Comparison of ENCODE assay signal across 7 mouse cellular contexts in genomic region chr12:16342030-16342429, GRCm38 (mm10).
DNase-seq lines count a peak whose midpoint lies in the region; ATAC-seq and TF ChIP-seq lines count a peak whose summit lies in the region.
"Not testable (repeated sequence)": the region's sequence is repeated elsewhere in the genome, so short reads cannot be mapped to it uniquely, and the experiment has no call there.

No protein-coding gene starts in this region.

- H3K4me2 ChIP-seq in liver, postnatal 0 days (ENCODE audit: low read depth, low read length) = not testable (repeated sequence)

- not testable (repeated sequence) for TF ChIP-seq EP300 in ES-Bruce4 (IDR thresholded peaks at IDR 0.05; ENCODE audit: insufficient read depth, low read depth, low read length); liver, postnatal 0 days (IDR thresholded peaks at IDR 0.05; ENCODE audit: low read depth)

- not testable (repeated sequence) for TF ChIP-seq POLR2A in ES-Bruce4 (IDR thresholded peaks at IDR 0.05; ENCODE audit: insufficient read depth, low read length); spleen, adult 2 months (IDR thresholded peaks at IDR 0.05; ENCODE audit: low read depth, low read length)

- H3K27ac ChIP-seq in ES-Bruce4 (ENCODE audit: insufficient read depth, low read length); liver, postnatal 0 days (ENCODE audit: low read depth); spleen, adult 2 months (ENCODE audit: insufficient read depth, low read length): not testable (repeated sequence)

- not testable (repeated sequence) for H3K27me3 ChIP-seq in ES-Bruce4 (ENCODE audit: control insufficient read depth, insufficient read depth, low read length, poor library complexity, severe bottlenecking); liver, postnatal 0 days (ENCODE audit: insufficient read depth, low read length); spleen, adult 2 months (ENCODE audit: control insufficient read depth, insufficient read depth, low read length)

- H3K36me3 ChIP-seq in ES-Bruce4 (ENCODE audit: control insufficient read depth, insufficient read depth, low read length, poor library complexity, severe bottlenecking); liver, postnatal 0 days (replicated peaks; ENCODE audit: insufficient read depth, low read length); spleen, adult 2 months (ENCODE audit: control insufficient read depth, insufficient read depth, low read length): not testable (repeated sequence)

- not testable (repeated sequence) for H3K4me3 ChIP-seq in ES-Bruce4 (ENCODE audit: low read depth, low read length); liver, postnatal 0 days (ENCODE audit: low read depth, low read length); spleen, adult 2 months (ENCODE audit: extremely low read depth, insufficient read depth, insufficient read length)

- not testable (repeated sequence) for H3K9me3 ChIP-seq in ES-Bruce4 (replicated peaks; ENCODE audit: control insufficient read depth, insufficient read depth, low read length, poor library complexity, severe bottlenecking); liver, postnatal 0 days (ENCODE audit: low read length)

- DNase-seq in B cell, adult 2 months = peak; percentile 32 to 35
- DNase-seq in WW6 (ENCODE audit: low read depth, low spot score) = peak; percentile 18
- peak; percentile 42 for DNase-seq in heart, adult 11 months
- DNase-seq in liver, postnatal 0 days; spleen, adult 2 months (ENCODE audit: low read depth in 1 of 2, low spot score in 2 of 2): not testable (repeated sequence)
- peak; percentile 3 for DNase-seq in thymus, postnatal 0 days (ENCODE audit: low spot score)

- TF ChIP-seq CTCF in ES-Bruce4 (IDR thresholded peaks at IDR 0.05; ENCODE audit: low read depth, low read length) = peak; percentile 63
- peak; percentile 9; the same call in 1 of the 2 replicates for TF ChIP-seq CTCF in liver, postnatal 0 days (IDR thresholded peaks at IDR 0.05; ENCODE audit: low read depth)
- TF ChIP-seq CTCF in spleen, adult 2 months (IDR thresholded peaks at IDR 0.05; ENCODE audit: extremely low read depth, insufficient read depth, insufficient read length, insufficient replicate concordance) = peak; percentile 9; the same call in 1 of the 2 replicates

- 40% methylated on average over 2 of the region's 2 CpGs for WGBS in liver, postnatal 0 days (ENCODE audit: insufficient replicate concordance)
- 56% methylated on average over 2 of the region's 2 CpGs for WGBS in spleen, adult 2 months

- not testable (repeated sequence) for ATAC-seq in liver, postnatal 0 days

- H3K9ac ChIP-seq in ES-Bruce4 (ENCODE audit: low read depth, poor library complexity, severe bottlenecking); liver, postnatal 0 days (replicated peaks): not testable (repeated sequence)

- H3K4me1 ChIP-seq in ES-Bruce4 (ENCODE audit: control insufficient read depth, insufficient read depth, low read length); liver, postnatal 0 days (ENCODE audit: insufficient read depth); spleen, adult 2 months (ENCODE audit: control insufficient read depth, insufficient read depth, insufficient read length): not testable (repeated sequence)

Comparison
In these comparisons a context has a peak if more than half of its experiments do, and no peak if none do; other contexts are left out.
1. CTCF ChIP-seq: peak in every context shown above with its lines; median percentile 63 in ES-Bruce4; 9 in liver, postnatal 0 days; 9 in spleen, adult 2 months.